Mouse (Mus musculus) cerebellum, adult 2 months (tissue): ENCODE data around the gene Dbr1. TPM values are rescaled to one million over a fixed set of nuclear protein-coding genes. Genes with fewer than 3 reads are reported as not detected.
A peak's percentile ranks its signal among the peaks of the same experiment; 100 is the strongest.

Source experiments
- DNase-seq, 2 experiments: peaks; one replicate each; pipeline ENCODE4 v3.0.0; 2021
- H3K27ac ChIP-seq: fragments of 200-500 bp; 2 replicates; pipeline ENCODE4 v1.5.1; 2012; ENCODE audit warnings: low read length, control low read depth, inconsistent platforms; ENCODE audit not compliant: insufficient read depth
- H3K27me3 ChIP-seq: fragments of 200-500 bp; 2 replicates; pipeline ENCODE4 v1.6.1; 2012; ENCODE audit warnings: inconsistent platforms, mild to moderate bottlenecking, low read length, moderate library complexity; ENCODE audit not compliant: control insufficient read depth, insufficient read depth
- H3K4me1 ChIP-seq: fragments of 200-500 bp; 2 replicates; pipeline ENCODE4 v1.6.1; 2011; ENCODE audit warnings: low read length; ENCODE audit not compliant: control insufficient read depth, insufficient read depth
- H3K4me3 ChIP-seq: fragments of 200-500 bp; replicated peaks from 2 replicates; pipeline ENCODE3; 2011; ENCODE audit warnings: mild to moderate bottlenecking, low read depth, low read length, control low read depth; ENCODE audit not compliant: insufficient read depth
- CTCF ChIP-seq: fragments of 200-500 bp; IDR thresholded peaks from 2 replicates; pipeline ENCODE4 v1.5.1; 2011; ENCODE audit warnings: low read depth, mild to moderate bottlenecking, control low read depth, low read length, moderate library complexity, borderline replicate concordance; ENCODE audit not compliant: insufficient read depth
- POLR2A ChIP-seq: fragments of 200-500 bp; IDR thresholded peaks from 2 replicates; pipeline ENCODE4 v1.6.1; 2011; ENCODE audit warnings: low read length, control low read depth, borderline replicate concordance; ENCODE audit not compliant: insufficient read depth
- WGBS: fragments of 180-500 bp; shearing (Covaris S2); methylation state at CpG from one replicate; pipeline ENCODE4 v1.1.7; 2018; 5-methylcytosine and 5-hydroxymethylcytosine counted together
- polyA plus RNA-seq: library from polyadenylated mRNA; depleted of rRNA; stranded (reverse); fragments of >200 nt; gene quantifications from 2 replicates; pipeline ENCODE4 v1.2.3, GENCODE M21; 2012; rRNA removed

Gene Dbr1
- polyA plus RNA-seq, result 14.2 and 15.3 TPM in 2 replicates

DNA sequence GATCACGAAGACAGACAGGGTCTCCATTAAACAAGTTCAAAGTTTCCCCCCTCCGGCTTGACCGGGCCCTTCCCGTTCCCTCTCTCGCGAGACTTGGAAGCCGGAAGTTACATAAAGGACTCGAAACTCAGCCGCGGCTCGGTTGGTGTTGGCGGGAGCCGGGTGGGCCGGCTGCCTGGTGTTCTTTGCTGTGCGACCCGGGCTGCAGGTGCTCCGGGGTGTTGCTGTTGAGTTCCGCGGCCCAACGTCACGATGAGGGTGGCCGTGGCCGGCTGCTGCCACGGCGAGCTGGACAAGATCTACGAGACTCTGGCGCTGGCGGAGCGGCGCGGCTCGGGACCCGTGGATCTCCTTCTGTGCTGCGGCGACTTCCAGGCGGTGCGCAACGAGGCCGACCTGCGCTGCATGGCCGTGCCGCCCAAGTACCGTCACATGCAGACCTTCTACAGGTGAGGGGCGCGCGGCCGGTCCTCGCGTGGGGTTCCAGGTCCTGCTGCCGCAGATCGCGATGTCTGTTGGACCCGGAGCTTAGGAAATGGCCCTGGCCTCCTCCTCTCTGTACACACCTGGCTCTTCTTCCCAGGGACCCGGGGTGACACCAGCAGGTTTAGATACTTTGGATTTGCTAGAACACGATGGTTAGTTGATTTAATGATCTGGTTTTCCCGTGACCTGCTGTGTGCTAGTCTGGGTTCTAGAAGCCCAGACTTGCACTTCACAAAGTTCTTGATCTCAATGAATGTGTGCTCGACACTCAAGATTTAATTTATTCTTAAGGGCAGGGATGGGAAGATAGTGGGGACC is at the start of gene Dbr1:
TSS of gene Dbr1 (plus strand) at position 123 of the 804 bp plus-strand sequence.
- Histone ChIP-seq H3K27me3 (no peaks in the 10 kb centered on the region), H3K27ac (peak within 1 kb of the TSS; percentile 45), H3K4me1 (no peaks in the 10 kb centered on the region), H3K4me3 (peak within 1 kb of the TSS; percentile 91)
- DNase-seq, result peak; percentile 90 to 91
- peak; percentile 68; the same call in 1 of the 2 replicates for TF ChIP-seq POLR2A
- no peak for TF ChIP-seq CTCF
- under 1% methylated on average over 57 of the region's 57 CpGs for WGBS

DNA sequence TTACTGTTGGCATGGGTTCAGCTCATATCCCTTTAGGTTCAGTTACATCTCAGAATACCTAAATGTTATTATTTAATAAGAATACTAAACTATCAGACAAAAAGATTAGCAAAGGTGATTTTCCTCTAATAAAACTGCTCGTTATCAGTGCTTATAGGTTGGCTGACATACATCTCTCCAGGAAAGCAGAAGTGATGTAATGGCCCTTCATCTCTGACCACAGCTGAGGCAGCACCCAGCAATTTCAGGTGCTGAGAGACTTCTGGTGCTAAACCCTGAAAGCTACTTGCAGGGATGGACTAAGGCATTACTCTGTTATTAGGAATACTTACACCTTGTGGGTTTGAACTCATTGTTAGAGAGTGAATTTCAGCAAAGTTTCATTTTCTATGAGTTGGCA is 43.7 kb upstream of the Dbr1 start:
- WGBS, result 90% methylated on average over 1 of the region's 1 CpGs
- Histone ChIP-seq H3K27ac (no peak overlapping the region), H3K4me3 (no peak overlapping the region), H3K4me1 (no peaks in the 10 kb centered on the region), H3K27me3 (no peaks in the 10 kb centered on the region)
- no peak for TF ChIP-seq CTCF
- no peak for TF ChIP-seq POLR2A
- DNase-seq, result no peak

DNA sequence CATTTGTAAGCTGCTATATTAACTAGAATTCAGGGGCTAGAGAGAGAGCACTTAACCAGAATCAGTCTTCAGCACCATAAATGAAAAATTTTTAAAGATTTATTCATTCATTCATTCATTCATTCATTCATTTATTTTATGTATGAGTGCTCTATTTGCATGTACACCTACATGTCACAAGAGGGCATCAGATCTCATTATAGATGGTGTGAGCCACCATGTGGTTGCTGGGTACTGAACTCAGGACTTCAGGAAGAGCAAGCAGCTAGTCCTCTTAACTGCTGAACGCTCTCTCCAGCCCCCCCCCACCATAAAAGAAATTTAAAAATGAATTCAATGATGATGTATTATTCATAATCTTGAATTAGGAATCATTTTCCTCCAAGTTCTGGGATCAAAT is 29.3 kb upstream of the Dbr1 start:
- no peak for TF ChIP-seq CTCF
- no peak for TF ChIP-seq POLR2A
- Histone ChIP-seq H3K4me1 (no peaks in the 10 kb centered on the region), H3K27me3 (no peaks in the 10 kb centered on the region), H3K27ac (no peak overlapping the region), H3K4me3 (no peak overlapping the region)
- 92% methylated on average over 1 of the region's 1 CpGs for WGBS
- no peak for DNase-seq

DNA sequence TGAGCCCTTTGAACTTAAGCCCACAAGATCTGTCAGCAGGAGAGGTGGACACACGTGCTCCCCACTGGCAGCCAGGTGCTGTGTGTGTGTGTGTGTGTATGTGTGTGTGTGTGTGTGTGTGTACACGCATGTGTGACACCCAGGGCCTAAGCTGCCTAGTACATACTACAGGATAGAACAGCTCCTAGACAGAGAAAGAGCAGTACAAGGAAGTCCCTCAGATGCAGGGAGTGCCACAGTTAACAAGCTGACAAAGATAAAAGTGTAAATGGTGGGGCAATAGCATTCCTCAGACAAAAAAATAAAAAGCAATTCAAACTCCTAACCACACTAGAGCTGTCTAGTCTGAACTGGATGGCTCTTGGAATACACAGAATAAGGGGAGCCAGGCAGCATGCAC is 23.5 kb upstream of the Dbr1 start:
- no peak for DNase-seq
- Histone ChIP-seq H3K27ac (no peak overlapping the region), H3K4me3 (no peak overlapping the region), H3K4me1 (peaks cover 2% of the 10 kb centered on the region; the same call in 1 of the 2 replicates), H3K27me3 (no peaks in the 10 kb centered on the region)
- WGBS, result 44% methylated on average over 2 of the region's 2 CpGs
- no peak for TF ChIP-seq CTCF
- no peak for TF ChIP-seq POLR2A

DNA sequence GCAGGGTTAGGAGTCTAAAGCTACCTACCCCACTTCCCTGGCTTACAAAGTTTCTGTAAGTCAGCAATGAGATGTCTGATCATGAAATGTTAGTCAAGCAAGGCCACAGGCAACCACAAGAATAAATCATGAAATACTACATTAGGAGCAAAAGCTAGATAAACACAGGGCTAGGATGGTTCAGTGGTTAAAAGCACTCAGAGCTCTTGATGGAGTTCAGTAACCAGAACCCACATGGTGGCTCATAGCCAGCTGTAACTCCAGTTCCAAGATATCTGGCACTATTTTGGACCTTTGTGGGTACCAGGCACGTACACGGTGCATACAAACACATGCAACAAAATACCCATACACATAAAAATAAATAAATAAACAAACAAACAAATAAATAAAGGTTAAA is 22.6 kb upstream of the Dbr1 start:
- no peak for TF ChIP-seq CTCF
- TF ChIP-seq POLR2A, result no peak
- no peak for DNase-seq
- H3K27me3 ChIP-seq, result no peaks in the 10 kb centered on the region
- 15% methylated on average over 2 of the region's 2 CpGs for WGBS
- H3K4me1 ChIP-seq, result peaks cover 2% of the 10 kb centered on the region; the same call in 1 of the 2 replicates
- no peak overlapping the region for H3K27ac ChIP-seq
- no peak overlapping the region for H3K4me3 ChIP-seq

DNA sequence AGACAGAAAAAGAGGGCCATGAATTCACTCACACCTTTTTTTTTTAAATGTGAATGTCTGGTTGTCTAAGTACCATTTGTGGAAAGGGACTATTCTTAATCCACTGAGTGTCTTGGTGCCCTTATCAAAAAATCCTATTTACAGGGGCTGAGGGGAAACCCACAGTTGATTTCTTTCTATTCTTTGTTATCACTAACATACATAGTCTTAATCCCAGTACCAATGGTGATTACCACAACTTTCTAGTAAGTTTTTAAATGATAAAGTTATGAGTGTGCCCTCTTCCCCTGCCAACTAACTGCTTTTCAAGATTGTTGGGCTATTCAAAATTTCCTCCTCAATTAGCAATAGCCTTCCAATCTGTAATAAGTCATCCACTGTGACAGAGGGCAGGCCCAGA is 21.5 kb upstream of the Dbr1 start:
- no peak for TF ChIP-seq POLR2A
- no peak for TF ChIP-seq CTCF
- no peaks in the 10 kb centered on the region for H3K27me3 ChIP-seq
- H3K4me3 ChIP-seq, result no peak overlapping the region
- DNase-seq, result no peak
- no peak overlapping the region for H3K27ac ChIP-seq
- H3K4me1 ChIP-seq, result peaks cover 2% of the 10 kb centered on the region; the same call in 1 of the 2 replicates

DNA sequence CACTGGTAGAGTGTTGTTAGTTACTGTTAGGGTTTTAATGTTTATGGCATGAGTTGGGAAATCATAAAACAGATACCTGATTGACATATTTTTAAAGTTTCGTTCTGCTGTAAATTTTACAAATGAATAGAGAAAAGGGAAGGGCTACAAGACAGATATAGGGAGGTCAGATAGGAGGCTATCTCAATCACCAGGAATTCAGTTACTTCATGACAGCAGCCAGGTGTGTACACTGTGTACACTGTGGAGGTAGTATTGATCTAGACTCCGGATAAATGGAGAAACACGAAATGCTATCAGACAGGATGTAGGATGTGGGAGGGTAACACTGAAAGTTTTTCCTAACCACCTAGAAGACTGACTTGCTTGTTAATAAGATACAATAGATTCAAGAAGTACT is 20.3 kb upstream of the Dbr1 start:
- no peak overlapping the region for H3K27ac ChIP-seq
- no peak for DNase-seq
- TF ChIP-seq POLR2A (no peak), CTCF (no peak)
- H3K4me3 ChIP-seq, result no peak overlapping the region
- H3K4me1 ChIP-seq, result peaks cover 2% of the 10 kb centered on the region; the same call in 1 of the 2 replicates
- 97% methylated on average over 3 of the region's 3 CpGs for WGBS
- H3K27me3 ChIP-seq, result no peaks in the 10 kb centered on the region

DNA sequence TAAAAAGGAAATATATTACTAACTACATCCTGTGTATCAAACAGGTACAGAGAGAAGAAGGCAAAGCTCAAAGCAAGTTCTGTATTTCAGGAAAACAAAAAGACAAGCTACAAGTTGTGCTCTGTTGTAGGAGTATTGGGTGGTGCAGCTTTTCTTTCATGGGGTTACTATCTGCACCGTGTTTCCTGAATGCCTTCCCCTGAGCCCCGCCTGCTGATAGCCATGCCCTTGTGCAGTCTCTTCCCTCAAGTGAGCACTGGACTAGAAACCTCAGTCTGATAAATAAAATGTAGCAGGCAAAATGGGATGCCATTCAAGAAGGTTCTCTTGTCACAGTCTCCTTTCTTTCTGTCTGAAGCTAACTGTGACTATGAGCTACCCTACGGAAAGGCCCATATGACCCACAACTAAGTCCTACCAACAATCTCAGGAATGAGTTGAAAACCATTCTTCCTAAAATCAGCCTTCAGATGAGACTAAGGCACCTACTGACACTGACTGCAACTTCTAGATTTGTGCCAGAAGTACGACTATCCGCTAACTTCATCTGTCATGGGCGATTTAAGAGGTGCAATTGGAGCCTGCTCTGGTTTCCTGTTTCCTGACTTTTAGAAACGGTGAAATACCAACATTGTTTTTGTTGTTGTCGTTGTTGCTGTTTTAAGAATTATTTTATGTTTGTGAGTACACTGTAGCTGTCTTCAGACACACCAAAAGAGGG is 17.9 kb upstream of the Dbr1 start:
- Histone ChIP-seq H3K27ac (no peak overlapping the region), H3K4me1 (no peaks in the 10 kb centered on the region), H3K27me3 (no peaks in the 10 kb centered on the region), H3K4me3 (no peak overlapping the region)
- DNase-seq, result no peak
- WGBS, result 89% methylated on average over 8 of the region's 8 CpGs
- no peak for TF ChIP-seq CTCF
- TF ChIP-seq POLR2A, result no peak
